Mouse (Mus musculus) neural tube, embryonic 11.5 days (tissue): ENCODE data around the gene Gltp. TPM values are rescaled to one million over a fixed set of nuclear protein-coding genes. Genes with fewer than 3 reads are reported as not detected.

ENCODE experiments used
- ATAC-seq: fragments of 200-750 bp; cut with Nextera tagmentation; 2 replicates; pipeline ENCODE4 v1.8.0; 2017; ENCODE audit warnings: moderate number of reproducible peaks, mild to moderate bottlenecking, moderate TSS enrichment, moderate library complexity; ENCODE audit not compliant: insufficient read depth, low FRiP score, low TSS enrichment
- DNase-seq: peaks from one replicate; pipeline ENCODE4 v3.0.0-alpha.2; 2015; ENCODE audit warnings: low spot score
- H3K27ac ChIP-seq: fragments of 300-500 bp; sonication (generic); 2 replicates; pipeline ENCODE4 v1.5.1; 2014; ENCODE audit warnings: low read depth, mild to moderate bottlenecking, low read length
- H3K27me3 ChIP-seq: fragments of 300-500 bp; sonication (generic); 2 replicates; pipeline ENCODE4 v1.6.1; 2014; ENCODE audit warnings: mild to moderate bottlenecking, low read length, mixed read lengths; ENCODE audit not compliant: control insufficient read depth, insufficient read depth
- H3K36me3 ChIP-seq: fragments of 300-500 bp; sonication (generic); 2 replicates; pipeline ENCODE4 v1.6.1; 2014; ENCODE audit warnings: mild to moderate bottlenecking, low read length, moderate library complexity, mixed read lengths; ENCODE audit not compliant: control insufficient read depth, insufficient read depth
- H3K4me1 ChIP-seq: fragments of 300-500 bp; sonication (generic); 2 replicates; pipeline ENCODE4 v1.6.1; 2014; ENCODE audit warnings: low read length, mixed read lengths; ENCODE audit not compliant: control insufficient read depth, insufficient read depth
- H3K4me2 ChIP-seq: fragments of 300-500 bp; sonication (generic); 2 replicates; pipeline ENCODE4 v1.6.1; 2014; ENCODE audit warnings: low read depth, mild to moderate bottlenecking, moderate library complexity
- H3K4me3 ChIP-seq: fragments of 300-500 bp; sonication (generic); 2 replicates; pipeline ENCODE4 v1.5.1; 2014; ENCODE audit warnings: low read depth, low read length
- H3K9ac ChIP-seq: fragments of 300-500 bp; sonication (generic); 2 replicates; pipeline ENCODE4 v1.6.1; 2014; ENCODE audit warnings: mild to moderate bottlenecking, low read length
- H3K9me3 ChIP-seq: fragments of 300-500 bp; sonication (generic); 2 replicates; pipeline ENCODE4 v1.6.1; 2016; ENCODE audit warnings: low read length; ENCODE audit not compliant: control insufficient read depth
- whole genome bisulfite sequencing: fragments of 180-500 bp; shearing (Covaris S2); extraction: QIAGEN DNeasy Blood & Tissue Kit; methylation state at CpG from one replicate; pipeline ENCODE4 v1.1.7; 2014; 5-methylcytosine and 5-hydroxymethylcytosine counted together
- polyA plus RNA-seq: library from polyadenylated mRNA; unstranded; fragments of >200 nt; fragmentation: Nextera tagmentation; extraction: Ambion mirVana; gene quantifications from 2 replicates; pipeline ENCODE4 v1.2.1, GENCODE M21; 2014

Gene Gltp
- polyA plus RNA-seq, 1 experiment from 2014 or later: 72.6 TPM

DNA sequence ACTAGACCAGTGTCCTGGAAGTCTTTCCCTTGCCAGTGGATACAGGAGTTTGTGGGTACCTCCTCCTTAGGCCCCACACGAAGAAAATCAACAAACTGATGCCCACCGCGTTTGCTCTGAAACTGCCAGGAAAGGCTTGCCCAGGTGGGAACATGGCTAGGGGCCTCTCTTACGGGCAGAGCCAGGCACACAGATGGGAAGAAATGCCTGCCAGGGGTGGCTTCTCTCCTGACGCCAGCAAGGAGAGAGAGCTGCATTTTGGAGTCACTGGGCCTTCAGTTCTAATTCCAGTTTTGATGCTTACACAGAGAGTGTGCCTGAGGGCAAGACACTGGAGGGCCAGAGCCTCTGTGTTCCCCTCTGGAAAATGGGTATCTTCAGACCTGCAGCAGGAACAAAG, 44.9 kb downstream of the Gltp start:
- DNase-seq (no peak), ATAC-seq (no peak)
- no peak overlapping the region for H3K4me2 ChIP-seq
- H3K27me3 ChIP-seq: 0 out of 2 replicates have a peak, but pooled peaks cover 2% of the 10 kb centered on the region
- no peak overlapping the region for H3K4me3 ChIP-seq
- H3K9me3 ChIP-seq: no peaks in the 10 kb centered on the region
- no peak overlapping the region for H3K9ac ChIP-seq
- no peak overlapping the region for H3K27ac ChIP-seq
- WGBS: 88% methylated on average over 5 of the region's 5 CpGs
- H3K4me1 ChIP-seq: no peaks in the 10 kb centered on the region; the same call in 1 of the 2 replicates
- H3K36me3 ChIP-seq: no peaks in the 10 kb centered on the region

DNA sequence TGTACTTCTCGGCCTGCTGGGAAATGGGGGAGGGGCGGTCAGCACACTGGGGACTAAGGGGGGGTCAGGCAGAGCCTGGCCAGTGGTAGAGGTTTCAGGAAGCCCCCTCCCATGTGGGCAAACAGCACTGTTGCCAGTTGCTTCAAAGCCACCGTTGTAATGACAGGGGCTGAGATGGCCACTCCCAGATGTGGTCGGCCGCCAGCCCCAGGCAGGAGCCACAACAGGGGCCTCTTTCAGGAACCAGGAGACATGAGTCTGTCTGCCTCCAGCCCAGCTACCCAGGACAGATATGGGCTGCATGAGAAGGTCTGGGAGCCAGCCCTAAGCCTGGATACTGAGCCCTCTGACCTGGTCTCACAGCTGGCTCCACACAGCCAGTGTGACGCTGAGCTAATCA, 45.9 kb downstream of the Gltp start:
- Histone ChIP-seq H3K9ac (no peak overlapping the region), H3K4me2 (no peak overlapping the region), H3K4me1 (no peaks in the 10 kb centered on the region; the same call in 1 of the 2 replicates), H3K4me3 (no peak overlapping the region), H3K9me3 (no peaks in the 10 kb centered on the region), H3K36me3 (no peaks in the 10 kb centered on the region), H3K27ac (no peak overlapping the region), H3K27me3 (no peaks in the 10 kb centered on the region)
- ATAC-seq (no peak), DNase-seq (no peak)
- WGBS: 47% methylated on average over 6 of the region's 6 CpGs

- H3K4me1 ChIP-seq: peaks cover 8% of the 10 kb centered on the region; the same call in 1 of the 2 replicates
- DNase-seq (no peak), ATAC-seq (no peak)
- H3K36me3 ChIP-seq: no peaks in the 10 kb centered on the region
- H3K9me3 ChIP-seq: no peaks in the 10 kb centered on the region
- WGBS: 83% methylated on average over 10 of the region's 10 CpGs
- H3K9ac ChIP-seq: no peak overlapping the region
- H3K4me2 ChIP-seq: no peak overlapping the region
- no peak overlapping the region for H3K4me3 ChIP-seq
- no peak overlapping the region for H3K27ac ChIP-seq
- H3K27me3 ChIP-seq: no peaks in the 10 kb centered on the region
Observed at GRCm38 (mm10) chr5:114640809-114641208, 50.0 kb downstream of the Gltp start.

DNA sequence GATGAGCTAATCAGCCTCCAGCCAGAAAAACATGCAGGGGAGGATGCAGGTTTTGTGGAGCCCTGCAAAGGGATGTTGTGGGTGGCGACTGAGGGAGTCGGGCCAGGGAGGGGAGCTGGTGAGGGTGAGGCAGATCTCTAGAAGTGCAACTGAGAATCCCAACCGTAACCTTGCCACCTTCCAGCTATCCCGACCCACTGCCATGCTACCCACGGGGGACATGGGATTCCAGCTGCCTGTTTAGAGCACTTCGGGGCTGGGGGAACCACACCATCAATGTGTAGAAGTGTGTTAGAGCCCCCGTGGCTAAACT, 51.2 kb downstream of the Gltp start:
- no peak for DNase-seq
- Histone ChIP-seq H3K4me1 (peaks cover 8% of the 10 kb centered on the region; the same call in 1 of the 2 replicates), H3K4me3 (no peak overlapping the region), H3K27ac (no peak overlapping the region), H3K4me2 (peak overlapping the region; percentile 18; the same call in 1 of the 2 replicates), H3K36me3 (no peaks in the 10 kb centered on the region), H3K9me3 (no peaks in the 10 kb centered on the region), H3K27me3 (no peaks in the 10 kb centered on the region), H3K9ac (no peak overlapping the region)
- WGBS: 27% methylated on average over 7 of the region's 7 CpGs
- no peak for ATAC-seq

DNA sequence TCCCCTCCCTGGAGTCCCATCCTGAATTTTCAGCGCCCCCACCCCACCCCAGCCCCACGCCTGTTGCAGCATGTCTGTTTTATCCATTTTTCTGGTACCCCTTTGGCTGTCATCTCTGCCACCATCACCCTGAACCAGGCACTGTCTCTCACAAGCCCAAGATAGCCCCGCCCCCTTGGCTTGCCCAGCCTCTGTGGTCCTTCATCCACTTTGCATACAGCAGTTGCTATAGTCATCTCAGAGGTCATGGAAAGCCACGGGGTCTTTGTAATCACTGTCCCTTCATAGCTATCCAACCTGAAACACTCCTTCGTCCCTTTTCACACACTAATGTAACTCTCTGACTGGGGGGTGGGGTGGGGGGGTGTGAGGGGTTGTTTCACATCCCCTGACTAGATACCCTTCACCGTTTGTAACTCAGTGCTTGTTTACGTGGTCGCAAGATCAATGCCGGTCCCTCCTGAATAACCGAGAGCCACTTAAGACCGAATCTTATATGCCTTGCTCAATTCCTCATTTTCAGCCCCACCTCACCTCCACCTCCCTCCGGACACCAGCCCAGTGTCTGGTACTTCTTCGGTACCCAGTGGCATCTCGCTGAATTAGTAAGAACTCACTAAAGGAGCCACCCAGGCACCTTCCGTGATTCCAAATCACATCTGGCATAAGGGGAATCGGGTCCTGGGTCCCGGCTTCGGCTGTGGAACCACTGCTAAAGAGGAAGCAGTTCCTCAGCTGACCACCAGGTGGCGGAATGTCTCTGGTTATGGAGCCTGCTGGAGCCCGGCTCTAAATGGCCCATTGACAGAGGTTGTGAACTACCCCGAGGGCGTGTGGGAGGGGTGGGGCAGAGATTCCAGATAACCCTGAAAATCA, 51.8 kb downstream of the Gltp start:
- WGBS: 10% methylated on average over 22 of the region's 22 CpGs
- Histone ChIP-seq H3K4me3 (no peak overlapping the region), H3K27ac (no peak overlapping the region), H3K4me2 (peak overlapping the region; percentile 18; the same call in 1 of the 2 replicates), H3K9me3 (no peaks in the 10 kb centered on the region), H3K4me1 (peaks cover 8% of the 10 kb centered on the region; the same call in 1 of the 2 replicates), H3K27me3 (no peaks in the 10 kb centered on the region), H3K9ac (no peak overlapping the region), H3K36me3 (no peaks in the 10 kb centered on the region)
- peak; percentile 88 for DNase-seq
- peak; percentile 55; the same call in 1 of the 2 replicates for ATAC-seq

- Histone ChIP-seq H3K9ac (no peak overlapping the region), H3K4me1 (peaks cover 8% of the 10 kb centered on the region; the same call in 1 of the 2 replicates), H3K4me3 (no peak overlapping the region), H3K27me3 (no peaks in the 10 kb centered on the region), H3K36me3 (no peaks in the 10 kb centered on the region), H3K27ac (no peak overlapping the region), H3K4me2 (no peak overlapping the region), H3K9me3 (no peaks in the 10 kb centered on the region)
- DNase-seq: no peak
- WGBS: 74% methylated on average over 25 of the region's 25 CpGs
- no peak for ATAC-seq
Observed at GRCm38 (mm10) chr5:114636091-114636490, 54.7 kb downstream of the Gltp start.

DNA sequence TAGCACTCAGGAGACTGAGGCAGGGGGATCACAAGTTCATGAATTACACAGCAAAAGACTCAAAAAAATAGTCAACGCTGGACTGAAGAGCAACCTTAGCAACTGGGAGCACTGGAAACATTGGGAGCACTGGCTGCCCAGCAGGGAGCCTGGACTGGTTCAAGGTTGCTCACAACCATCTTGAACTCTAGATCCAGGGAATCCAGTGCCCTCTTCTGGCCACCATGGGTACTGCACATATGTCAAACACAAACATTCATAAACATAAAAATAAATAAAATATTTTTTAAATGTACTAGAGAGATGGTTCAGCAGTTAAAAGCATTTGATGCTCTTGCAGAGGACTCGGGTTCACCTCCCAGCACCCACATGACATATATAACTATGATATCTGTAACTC, 59.4 kb downstream of the Gltp start:
- no peaks in the 10 kb centered on the region for H3K27me3 ChIP-seq
- no peaks in the 10 kb centered on the region for H3K9me3 ChIP-seq
- no peak for DNase-seq
- H3K9ac ChIP-seq: no peak overlapping the region
- no peak for ATAC-seq
- H3K4me2 ChIP-seq: no peak overlapping the region
- no peaks in the 10 kb centered on the region for H3K36me3 ChIP-seq
- H3K4me3 ChIP-seq: no peak overlapping the region
- no peaks in the 10 kb centered on the region for H3K4me1 ChIP-seq
- WGBS: 46% methylated on average over 2 of the region's 2 CpGs
- H3K27ac ChIP-seq: no peak overlapping the region

DNA sequence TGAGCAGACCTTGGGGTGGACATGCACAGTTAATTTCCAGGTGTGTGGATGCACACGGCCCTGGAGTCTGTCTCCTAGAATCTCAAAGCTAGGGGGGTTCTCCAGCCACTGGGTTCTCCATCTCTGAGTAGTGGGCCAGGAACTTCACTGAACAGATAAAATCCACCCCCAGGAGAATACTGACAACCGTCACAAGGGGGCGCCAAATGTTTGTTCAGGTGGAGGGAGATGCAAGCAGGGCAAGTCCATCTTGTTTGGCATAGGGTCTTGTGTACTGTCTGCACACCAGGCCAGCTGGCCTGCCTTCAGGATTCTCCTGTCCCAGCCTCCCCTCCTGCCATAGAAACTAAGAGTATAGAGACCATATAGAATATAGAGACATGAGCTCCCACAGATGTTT, 65.2 kb downstream of the Gltp start:
- H3K27ac ChIP-seq: no peak overlapping the region

DNA sequence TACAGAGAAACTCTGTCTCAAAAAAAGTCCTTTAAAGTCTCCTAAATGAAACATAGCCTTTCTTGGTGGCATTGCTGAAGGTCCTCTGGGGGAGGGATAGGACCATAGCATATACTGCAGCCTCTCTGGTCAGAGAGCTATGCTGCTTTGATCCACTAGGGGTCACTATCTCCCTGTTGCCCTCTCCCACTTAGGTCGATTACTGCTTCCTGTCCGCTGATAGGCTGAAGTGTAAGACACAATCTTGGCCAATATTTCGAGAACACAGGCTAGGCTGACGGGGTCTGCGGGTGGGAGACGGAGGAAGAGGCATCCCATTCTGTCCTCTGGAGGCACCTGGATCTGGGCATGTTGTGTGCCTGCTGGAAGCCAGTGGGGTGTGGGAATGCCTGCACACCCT, 70.5 kb downstream of the Gltp start:
- Histone ChIP-seq H3K9ac (no peak overlapping the region), H3K4me3 (no peak overlapping the region), H3K4me2 (no peak overlapping the region), H3K9me3 (no peaks in the 10 kb centered on the region), H3K27ac (no peak overlapping the region), H3K4me1 (no peaks in the 10 kb centered on the region), H3K27me3 (no peaks in the 10 kb centered on the region), H3K36me3 (no peaks in the 10 kb centered on the region)
- 49% methylated on average over 6 of the region's 6 CpGs for WGBS
- ATAC-seq: no peak
- DNase-seq: no peak

More for the DNA sequence above, 65.2 kb downstream of the Gltp start:
- no peak overlapping the region for H3K9ac ChIP-seq
- H3K27me3 ChIP-seq: no peaks in the 10 kb centered on the region
- no peaks in the 10 kb centered on the region for H3K36me3 ChIP-seq
- WGBS: 24% methylated on average over 3 of the region's 3 CpGs
- no peaks in the 10 kb centered on the region for H3K4me1 ChIP-seq
- no peak overlapping the region for H3K4me3 ChIP-seq
- DNase-seq (peak; percentile 69), ATAC-seq (no peak)
- no peaks in the 10 kb centered on the region for H3K9me3 ChIP-seq
- H3K4me2 ChIP-seq: no peak overlapping the region
